In the genomic region with DNA sequence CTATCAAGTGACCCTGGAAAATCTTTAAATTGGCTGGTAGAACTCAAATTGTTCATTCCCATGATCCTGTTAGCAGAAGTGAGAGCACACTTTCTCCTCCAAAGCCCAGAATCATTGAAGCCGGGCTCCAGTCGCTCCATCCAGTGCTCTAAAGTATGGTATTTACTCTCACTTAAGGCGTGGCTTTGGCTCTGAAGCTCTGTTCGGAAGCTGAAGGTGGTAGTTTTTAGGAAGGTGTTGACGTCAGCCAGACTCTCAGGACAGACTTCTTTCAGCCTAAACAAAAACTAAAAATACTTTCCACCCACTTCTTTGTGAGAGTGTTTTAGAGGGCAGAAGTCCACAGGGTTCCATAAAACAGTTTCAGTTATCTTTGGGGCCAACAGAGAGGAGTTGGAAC, we compare ENCODE assay signal across 13 mouse cellular contexts. TPM values are rescaled to one million over a fixed set of nuclear protein-coding genes. Genes with fewer than 3 reads are reported as not detected.
DNase-seq lines count a peak whose midpoint lies in the region; ATAC-seq and TF ChIP-seq lines count a peak whose summit lies in the region.
"Had no signal": no experiment of that assay in that cellular context is flagged by ENCODE, and none has a peak within 500 bp of the region (broad histone marks: within the 10 kb centered on the region; RNA-seq: fewer than 3 reads in every experiment).

No protein-coding gene starts in this region.

- H3K79me2 ChIP-seq in myocyte (ENCODE audit: control insufficient read depth, insufficient read depth) = no peaks in the 10 kb centered on the region

- peak overlapping the region; percentile 65 for H3K4me2 ChIP-seq in intestine, postnatal 0 days (replicated peaks; ENCODE audit: low read depth)
- no peak overlapping the region for H3K4me2 ChIP-seq in intestine, embryonic 15.5 days (replicated peaks)
- no peak overlapping the region; the same call in 1 of the 2 replicates for H3K4me2 ChIP-seq in lung, postnatal 0 days (replicated peaks; ENCODE audit: low read depth, low read length)
- H3K4me2 ChIP-seq in embryonic facial prominence, embryonic 13.5 days = peak overlapping the region; percentile 74
- H3K4me2 ChIP-seq in myocyte (ENCODE audit: low read depth) = peak overlapping the region; percentile 97

- no peaks in the 10 kb centered on the region for H3K9me3 ChIP-seq in intestine, postnatal 0 days (ENCODE audit: control insufficient read depth)
- no peaks in the 10 kb centered on the region for H3K9me3 ChIP-seq in intestine, embryonic 15.5 days
- no peaks in the 10 kb centered on the region for H3K9me3 ChIP-seq in lung, postnatal 0 days (ENCODE audit: low read length)
- no peaks in the 10 kb centered on the region for H3K9me3 ChIP-seq in embryonic facial prominence, embryonic 13.5 days
- H3K9me3 ChIP-seq: heart, embryonic 10.5 days; hindbrain, embryonic 13.5 days; liver, embryonic 13.5 days had no signal

- 18% methylated on average over 5 of the region's 5 CpGs for WGBS in intestine, postnatal 0 days
- 22% methylated on average over 5 of the region's 5 CpGs for WGBS in intestine, embryonic 15.5 days
- 23% methylated on average over 5 of the region's 5 CpGs for WGBS in lung, postnatal 0 days
- WGBS in lung, adult 2 months = 24% methylated on average over 5 of the region's 5 CpGs
- 32% methylated on average over 5 of the region's 5 CpGs for WGBS in embryonic facial prominence, embryonic 13.5 days

- 0 out of 2 replicates have a peak, but pooled peaks have one; percentile 20 for TF ChIP-seq EP300 in lung, postnatal 0 days (IDR thresholded peaks at IDR 0.05)

- no peak for TF ChIP-seq CTCF in intestine, postnatal 0 days (IDR thresholded peaks at IDR 0.05; ENCODE audit: low read depth)
- no peak for TF ChIP-seq CTCF in lung, postnatal 0 days (IDR thresholded peaks at IDR 0.05)
- TF ChIP-seq CTCF in lung, adult 2 months (IDR thresholded peaks at IDR 0.05; ENCODE audit: insufficient read depth, low read length) = no peak

- no peak overlapping the region for H3K27ac ChIP-seq in intestine, postnatal 0 days (ENCODE audit: low read depth, low read length)
- H3K27ac ChIP-seq in intestine, embryonic 15.5 days = no peak overlapping the region
- H3K27ac ChIP-seq in lung, postnatal 0 days (ENCODE audit: low read length) = no peak overlapping the region
- H3K27ac ChIP-seq in embryonic facial prominence, embryonic 13.5 days = peak overlapping the region; percentile 99; the same call in 1 of the 2 replicates
- H3K27ac ChIP-seq: hindbrain, embryonic 13.5 days; macrophage had no signal

- TF ChIP-seq POLR2A in lung, adult 2 months (IDR thresholded peaks at IDR 0.05; ENCODE audit: borderline replicate concordance, extremely low read depth, low read depth, low read length) = no peak
- TF ChIP-seq POLR2A in myocyte (IDR thresholded peaks at IDR 0.05; ENCODE audit: insufficient read length, low read depth) = no peak

- intact Hi-C loops in gastrocnemius, postnatal 14 days (cut with DNase I; ENCODE audit: low total_unique reads) = no loop called here

- H3K4me3 ChIP-seq in intestine, postnatal 0 days (ENCODE audit: low read depth, low read length) = peak overlapping the region; percentile 38; the same call in 1 of the 2 replicates
- no peak overlapping the region for H3K4me3 ChIP-seq in intestine, embryonic 15.5 days (replicated peaks)
- H3K4me3 ChIP-seq in lung, postnatal 0 days (ENCODE audit: low read depth, low read length) = no peak overlapping the region
- no peak overlapping the region for H3K4me3 ChIP-seq in lung, adult 2 months (replicated peaks; ENCODE audit: extremely low read depth, low read depth, low read length)
- H3K4me3 ChIP-seq in embryonic facial prominence, embryonic 13.5 days = 0 out of 2 replicates have a peak overlapping the region, but pooled peaks have one; percentile 78
- peak overlapping the region; percentile 29 for H3K4me3 ChIP-seq in myocyte

- H3ac ChIP-seq in myocyte (ENCODE audit: control insufficient read depth, insufficient read length) = no peak overlapping the region

- no peaks in the 10 kb centered on the region for H3K36me3 ChIP-seq in intestine, postnatal 0 days (ENCODE audit: control insufficient read depth, insufficient read depth)
- no peaks in the 10 kb centered on the region for H3K36me3 ChIP-seq in intestine, embryonic 15.5 days
- no peaks in the 10 kb centered on the region for H3K36me3 ChIP-seq in lung, postnatal 0 days (ENCODE audit: insufficient read depth, low read length)
- no peaks in the 10 kb centered on the region for H3K36me3 ChIP-seq in embryonic facial prominence, embryonic 13.5 days
- H3K36me3 ChIP-seq in myocyte (ENCODE audit: control insufficient read depth, insufficient read depth) = no peaks in the 10 kb centered on the region
- H3K36me3 ChIP-seq: heart, embryonic 10.5 days; hindbrain, embryonic 13.5 days; liver, embryonic 13.5 days had no signal

- no peak for DNase-seq in lung, postnatal 0 days (ENCODE audit: low spot score)
- DNase-seq in lung, adult 2 months = no peak
- no peak for DNase-seq in ovary, postnatal 36 days (ENCODE audit: low spot score)
- no peak for DNase-seq in gastrocnemius, postnatal 14 days
- DNase-seq: adrenal gland, adult 8-10 months had no signal

- no peak overlapping the region for H3K9ac ChIP-seq in intestine, postnatal 0 days (ENCODE audit: low read depth, low read length)
- no peak overlapping the region for H3K9ac ChIP-seq in intestine, embryonic 15.5 days
- no peak overlapping the region for H3K9ac ChIP-seq in lung, postnatal 0 days (replicated peaks; ENCODE audit: low read depth)
- 0 out of 2 replicates have a peak overlapping the region, but pooled peaks have one; percentile 11 for H3K9ac ChIP-seq in embryonic facial prominence, embryonic 13.5 days
- H3K9ac ChIP-seq: hindbrain, embryonic 13.5 days had no signal

- no peak for ATAC-seq in intestine, postnatal 0 days
- no peak for ATAC-seq in intestine, embryonic 15.5 days
- no peak for ATAC-seq in lung, postnatal 0 days
- ATAC-seq in embryonic facial prominence, embryonic 13.5 days (ENCODE audit: insufficient number of reproducible peaks, insufficient read depth, low FRiP score, low TSS enrichment, low read depth) = no peak

- H3K27me3 ChIP-seq in intestine, postnatal 0 days (replicated peaks; ENCODE audit: control insufficient read depth, insufficient read depth, low read length) = peaks cover 17% of the 10 kb centered on the region
- peaks cover 13% of the 10 kb centered on the region for H3K27me3 ChIP-seq in intestine, embryonic 15.5 days (replicated peaks)
- H3K27me3 ChIP-seq in lung, postnatal 0 days (replicated peaks; ENCODE audit: insufficient read depth, low read length) = 0 out of 2 replicates have a peak, but pooled peaks cover 8% of the 10 kb centered on the region
- peaks cover 12% of the 10 kb centered on the region for H3K27me3 ChIP-seq in embryonic facial prominence, embryonic 13.5 days
- H3K27me3 ChIP-seq in myocyte (ENCODE audit: control insufficient read depth, insufficient read depth, insufficient read length) = no peaks in the 10 kb centered on the region

- no peaks in the 10 kb centered on the region for H3K4me1 ChIP-seq in intestine, postnatal 0 days (replicated peaks; ENCODE audit: control insufficient read depth, insufficient read depth, low read length)
- H3K4me1 ChIP-seq in intestine, embryonic 15.5 days (replicated peaks) = peaks cover 41% of the 10 kb centered on the region
- H3K4me1 ChIP-seq in lung, postnatal 0 days (ENCODE audit: insufficient read depth, low read depth, low read length) = peaks cover under 1% of the 10 kb centered on the region; the same call in 1 of the 2 replicates
- H3K4me1 ChIP-seq in lung, adult 2 months (ENCODE audit: control insufficient read depth, insufficient read depth, low read length) = peaks cover 4% of the 10 kb centered on the region; the same call in 1 of the 2 replicates
- H3K4me1 ChIP-seq in embryonic facial prominence, embryonic 13.5 days = peaks cover 44% of the 10 kb centered on the region

RNA-seq across cellular contexts. Expression of a gene that starts 5.6 kb away (rescaled TPM):
- 19.9 and 23.0 TPM in 2 replicates for polyA plus RNA-seq in intestine, postnatal 0 days (2015; fragmentation: Nextera tagmentation; extraction: Ambion mirVana)
- polyA plus RNA-seq in intestine, embryonic 15.5 days (2015; fragmentation: Nextera tagmentation; extraction: Ambion mirVana) = 47.7 and 48.0 TPM in 2 replicates
- polyA plus RNA-seq in lung, postnatal 0 days (2015; fragmentation: Nextera tagmentation; extraction: Ambion mirVana) = 23.1 and 25.1 TPM in 2 replicates
- 20.9 and 22.6 TPM in 2 replicates for polyA plus RNA-seq in lung, adult 2 months (2012; rRNA removed)
- 89.1 and 90.6 TPM in 2 replicates for polyA plus RNA-seq in embryonic facial prominence, embryonic 13.5 days (2015; fragmentation: Nextera tagmentation; extraction: Ambion mirVana)
- polyA plus RNA-seq in myocyte (2012; fragmentation: generic; extraction: Trizol) = 10.4 TPM
- 10 to 100 TPM; 23.8 to 43.2 TPM for total RNA-seq in gastrocnemius, postnatal 14 days (2021)
- polyA plus RNA-seq: macrophage had no signal

RNA-seq across cellular contexts. Expression of a gene that starts 11.8 kb away (rescaled TPM):
- 4.0 TPM in 2 replicates for polyA plus RNA-seq in intestine, postnatal 0 days (2015; fragmentation: Nextera tagmentation; extraction: Ambion mirVana)
- polyA plus RNA-seq in intestine, embryonic 15.5 days (2015; fragmentation: Nextera tagmentation; extraction: Ambion mirVana) = 5.6 and 6.5 TPM in 2 replicates
- polyA plus RNA-seq in lung, postnatal 0 days (2015; fragmentation: Nextera tagmentation; extraction: Ambion mirVana) = 4.1 and 4.5 TPM in 2 replicates
- polyA plus RNA-seq in lung, adult 2 months (2012; rRNA removed) = 10.7 and 11.8 TPM in 2 replicates
- 2.6 and 4.6 TPM in 2 replicates for polyA plus RNA-seq in embryonic facial prominence, embryonic 13.5 days (2015; fragmentation: Nextera tagmentation; extraction: Ambion mirVana)
- polyA plus RNA-seq in myocyte (2012; fragmentation: generic; extraction: Trizol) = 10.1 TPM
- under 1 TPM; 0.16 to 0.69 TPM for total RNA-seq in gastrocnemius, postnatal 14 days (2021)

RNA-seq across cellular contexts. Expression of a gene that starts 14.8 kb away (rescaled TPM):
- 182 and 198 TPM in 2 replicates for polyA plus RNA-seq in intestine, postnatal 0 days (2015; fragmentation: Nextera tagmentation; extraction: Ambion mirVana)
- 109 and 126 TPM in 2 replicates for polyA plus RNA-seq in intestine, embryonic 15.5 days (2015; fragmentation: Nextera tagmentation; extraction: Ambion mirVana)
- 93.3 and 105 TPM in 2 replicates for polyA plus RNA-seq in lung, postnatal 0 days (2015; fragmentation: Nextera tagmentation; extraction: Ambion mirVana)
- 154 and 165 TPM in 2 replicates for polyA plus RNA-seq in lung, adult 2 months (2012; rRNA removed)
- polyA plus RNA-seq in embryonic facial prominence, embryonic 13.5 days (2015; fragmentation: Nextera tagmentation; extraction: Ambion mirVana) = 72.4 and 87.2 TPM in 2 replicates
- 115 TPM for polyA plus RNA-seq in myocyte (2012; fragmentation: generic; extraction: Trizol)
- total RNA-seq in gastrocnemius, postnatal 14 days (2021) = 10 to 100 TPM; 43.8 to 47.3 TPM

RNA-seq across cellular contexts. Expression of a gene that starts 23.2 kb away (rescaled TPM):
- 0.77 and 0.78 TPM in 2 replicates for polyA plus RNA-seq in intestine, postnatal 0 days (2015; fragmentation: Nextera tagmentation; extraction: Ambion mirVana)
- 2.7 and 3.9 TPM in 2 replicates for polyA plus RNA-seq in intestine, embryonic 15.5 days (2015; fragmentation: Nextera tagmentation; extraction: Ambion mirVana)
- polyA plus RNA-seq in lung, postnatal 0 days (2015; fragmentation: Nextera tagmentation; extraction: Ambion mirVana) = 1.7 and 1.9 TPM in 2 replicates
- polyA plus RNA-seq in lung, adult 2 months (2012; rRNA removed) = 10.2 and 10.4 TPM in 2 replicates
- 0.99 and 1.5 TPM in 2 replicates for polyA plus RNA-seq in embryonic facial prominence, embryonic 13.5 days (2015; fragmentation: Nextera tagmentation; extraction: Ambion mirVana)
- 63.9 TPM for polyA plus RNA-seq in myocyte (2012; fragmentation: generic; extraction: Trizol)
- total RNA-seq in gastrocnemius, postnatal 14 days (2021) = 1 to 10 TPM in 1 of 2 experiments, under 1 TPM in 1; 0.55 to 1.1 TPM

RNA-seq across cellular contexts. Expression of a gene that starts 24.8 kb away (rescaled TPM):
- polyA plus RNA-seq in intestine, postnatal 0 days (2015; fragmentation: Nextera tagmentation; extraction: Ambion mirVana) = 5.6 and 5.8 TPM in 2 replicates
- 12.7 and 13.4 TPM in 2 replicates for polyA plus RNA-seq in intestine, embryonic 15.5 days (2015; fragmentation: Nextera tagmentation; extraction: Ambion mirVana)
- polyA plus RNA-seq in lung, postnatal 0 days (2015; fragmentation: Nextera tagmentation; extraction: Ambion mirVana) = 0.70 and 0.89 TPM in 2 replicates
- 1.2 and 1.3 TPM in 2 replicates for polyA plus RNA-seq in lung, adult 2 months (2012; rRNA removed)
- polyA plus RNA-seq in embryonic facial prominence, embryonic 13.5 days (2015; fragmentation: Nextera tagmentation; extraction: Ambion mirVana) = 50.6 and 60.1 TPM in 2 replicates
- 1.6 TPM for polyA plus RNA-seq in myocyte (2012; fragmentation: generic; extraction: Trizol)
- under 1 TPM; 0.14 to 0.40 TPM for total RNA-seq in gastrocnemius, postnatal 14 days (2021)
- polyA plus RNA-seq: macrophage had no signal

Comparison
In these comparisons a context has a peak if more than half of its experiments do, and no peak if none do; other contexts are left out.
1. H3K4me2 ChIP-seq: peak in intestine, postnatal 0 days (single experiment), embryonic facial prominence, embryonic 13.5 days (single experiment) and myocyte (single experiment); none in intestine, embryonic 15.5 days (single experiment) and lung, postnatal 0 days (single experiment).
2. H3K4me3 ChIP-seq: peak in intestine, postnatal 0 days (single experiment), embryonic facial prominence, embryonic 13.5 days (single experiment) and myocyte (single experiment); none in intestine, embryonic 15.5 days (single experiment), lung, postnatal 0 days (single experiment) and lung, adult 2 months (single experiment).